Mouse (Mus musculus): ENCODE data around the gene Fam71b.

- no peak for TF ChIP-seq GATA1 (IDR thresholded peaks at IDR 0.05; ENCODE audit: low read length)
- TF ChIP-seq TAL1 (IDR thresholded peaks at IDR 0.05; ENCODE audit: low read length): no peak
Measured at GRCm38 (mm10) chr11:46430123-46430522, 33.8 kb downstream of the Fam71b start.
